In genomic region chr3:146150560-146150959, GRCm38 (mm10) we compare ENCODE assay signal across 8 mouse cellular contexts. TPM values are rescaled to one million over a fixed set of nuclear protein-coding genes. Genes with fewer than 3 reads are reported as not detected.
DNase-seq lines count a peak whose midpoint lies in the region; ATAC-seq lines count a peak whose summit lies in the region.

No protein-coding gene starts in this region.

- H3K4me2 ChIP-seq in hindbrain, embryonic 15.5 days: peak overlapping the region; percentile 94
- peak overlapping the region; percentile 65 for H3K4me2 ChIP-seq in liver, embryonic 11.5 days

- DNase-seq in A20 (ENCODE audit: low read depth, low spot score) (peak; percentile 87), adipocyte (ENCODE audit: low spot score) (no peak)
- DNase-seq in embryo, embryonic 10.5 days (ENCODE audit: low spot score): peak; percentile 17
- DNase-seq in liver, embryonic 11.5 days (ENCODE audit: low spot score): peak; percentile 51
- peak; percentile 61 for DNase-seq in naive thymus-derived CD4-positive, alpha-beta T cell, adult 2 months (ENCODE audit: low read depth)
- DNase-seq in right cerebral cortex, postnatal 25 days: no peak
- no peak for DNase-seq in left cerebral cortex, adult 11 months (ENCODE audit: low spot score)

- H3K36me3 ChIP-seq in hindbrain, embryonic 15.5 days: no peaks in the 10 kb centered on the region
- no peaks in the 10 kb centered on the region for H3K36me3 ChIP-seq in liver, embryonic 11.5 days (ENCODE audit: control insufficient read depth, insufficient read depth, low read length)

- H3K27me3 ChIP-seq in hindbrain, embryonic 15.5 days: peaks cover 23% of the 10 kb centered on the region
- peaks cover 3% of the 10 kb centered on the region; the same call in 1 of the 2 replicates for H3K27me3 ChIP-seq in liver, embryonic 11.5 days (replicated peaks; ENCODE audit: control insufficient read depth, insufficient read depth, low read length)

- H3K9me3 ChIP-seq in hindbrain, embryonic 15.5 days: no peaks in the 10 kb centered on the region
- H3K9me3 ChIP-seq in liver, embryonic 11.5 days (ENCODE audit: control insufficient read depth, low read length): no peaks in the 10 kb centered on the region

- H3K4me3 ChIP-seq in hindbrain, embryonic 15.5 days: peak overlapping the region; percentile 40
- peak overlapping the region; percentile 46 for H3K4me3 ChIP-seq in liver, embryonic 11.5 days (ENCODE audit: low read depth, low read length)

- WGBS in hindbrain, embryonic 15.5 days: 24% methylated on average over 11 of the region's 11 CpGs
- WGBS in liver, embryonic 11.5 days: 35% methylated on average over 11 of the region's 11 CpGs

- H3K27ac ChIP-seq in hindbrain, embryonic 15.5 days (replicated peaks): no peak overlapping the region
- H3K27ac ChIP-seq in liver, embryonic 11.5 days (ENCODE audit: low read depth, low read length): no peak overlapping the region

- H3K4me1 ChIP-seq in hindbrain, embryonic 15.5 days (replicated peaks): peaks cover 10% of the 10 kb centered on the region
- H3K4me1 ChIP-seq in liver, embryonic 11.5 days (replicated peaks; ENCODE audit: control insufficient read depth, insufficient read depth, low read length): peaks cover 5% of the 10 kb centered on the region; the same call in 1 of the 2 replicates

- no peak for ATAC-seq in hindbrain, embryonic 15.5 days (ENCODE audit: low FRiP score, low read depth)
- ATAC-seq in liver, embryonic 11.5 days (replicated peaks; ENCODE audit: low FRiP score): no peak

- H3K9ac ChIP-seq in hindbrain, embryonic 15.5 days: no peak overlapping the region
- no peak overlapping the region for H3K9ac ChIP-seq in liver, embryonic 11.5 days (ENCODE audit: low read depth, low read length)

RNA-seq across cellular contexts. Expression of gene Mcoln2, which starts 0.9 kb away (rescaled TPM):
- 0.27 and 0.28 TPM in 2 replicates for polyA plus RNA-seq in hindbrain, embryonic 15.5 days (2015; fragmentation: Nextera tagmentation; extraction: Ambion mirVana)
- 3.5 and 4.6 TPM in 2 replicates for polyA plus RNA-seq in liver, embryonic 11.5 days (2014; fragmentation: Nextera tagmentation; extraction: Ambion mirVana)

RNA-seq across cellular contexts. Expression of gene Mcoln3, which starts 33.3 kb away (rescaled TPM):
- polyA plus RNA-seq in hindbrain, embryonic 15.5 days (2015; fragmentation: Nextera tagmentation; extraction: Ambion mirVana): 0.22 and 0.52 TPM in 2 replicates
- 1.9 and 2.0 TPM in 2 replicates for polyA plus RNA-seq in liver, embryonic 11.5 days (2014; fragmentation: Nextera tagmentation; extraction: Ambion mirVana)

RNA-seq across cellular contexts. Expression of gene Wdr63, which starts 42.6 kb away (rescaled TPM):
- 0.79 and 1.7 TPM in 2 replicates for polyA plus RNA-seq in hindbrain, embryonic 15.5 days (2015; fragmentation: Nextera tagmentation; extraction: Ambion mirVana)
- 0.99 and 1.6 TPM in 2 replicates for polyA plus RNA-seq in liver, embryonic 11.5 days (2014; fragmentation: Nextera tagmentation; extraction: Ambion mirVana)

Comparison
In these comparisons a context has a peak if more than half of its experiments do, and no peak if none do; other contexts are left out.
1. DNase-seq: peak in A20 (single experiment), embryo, embryonic 10.5 days (single experiment), liver, embryonic 11.5 days (single experiment) and naive thymus-derived CD4-positive, alpha-beta T cell, adult 2 months (single experiment); none in right cerebral cortex, postnatal 25 days (single experiment), left cerebral cortex, adult 11 months (single experiment) and adipocyte (single experiment).